Mouse (Mus musculus) heart, embryonic 11.5 days (tissue): ENCODE measurements around the gene Fam155a. TPM values are rescaled to one million over a fixed set of nuclear protein-coding genes. Genes with fewer than 3 reads are reported as not detected.

Source experiments
- ATAC-seq: fragments of 200-750 bp; cut with Nextera tagmentation; replicated peaks from 2 replicates; pipeline ENCODE4 v1.8.0; 2017; ENCODE audit warnings: moderate library complexity; ENCODE audit not compliant: insufficient number of reproducible peaks, low FRiP score, low TSS enrichment
- H3K27ac ChIP-seq: fragments of 300-500 bp; sonication (generic); 2 replicates; pipeline ENCODE4 v1.5.1; 2014; ENCODE audit warnings: mild to moderate bottlenecking, low read depth, low read length
- H3K27me3 ChIP-seq: fragments of 300-500 bp; sonication (generic); 2 replicates; pipeline ENCODE4 v1.6.1; 2014; ENCODE audit warnings: mild to moderate bottlenecking, low read length, mixed read lengths; ENCODE audit not compliant: control insufficient read depth, insufficient read depth
- H3K36me3 ChIP-seq: fragments of 300-500 bp; sonication (generic); 2 replicates; pipeline ENCODE4 v1.6.1; 2014; ENCODE audit warnings: mild to moderate bottlenecking, low read length, moderate library complexity, mixed read lengths; ENCODE audit not compliant: control insufficient read depth, insufficient read depth
- H3K4me1 ChIP-seq: fragments of 300-500 bp; sonication (generic); 2 replicates; pipeline ENCODE4 v1.6.1; 2014; ENCODE audit warnings: low read length; ENCODE audit not compliant: control insufficient read depth, insufficient read depth
- H3K4me2 ChIP-seq: fragments of 300-500 bp; sonication (generic); 2 replicates; pipeline ENCODE4 v1.6.1; 2014; ENCODE audit warnings: mild to moderate bottlenecking, moderate library complexity
- H3K4me3 ChIP-seq: fragments of 300-500 bp; sonication (generic); 2 replicates; pipeline ENCODE4 v1.5.1; 2014; ENCODE audit warnings: low read depth, low read length
- H3K9ac ChIP-seq: fragments of 300-500 bp; sonication (generic); 2 replicates; pipeline ENCODE4 v1.6.1; 2014; ENCODE audit warnings: mild to moderate bottlenecking, low read depth, low read length, moderate library complexity
- H3K9me3 ChIP-seq: fragments of 300-500 bp; sonication (generic); replicated peaks from 2 replicates; pipeline ENCODE4 v1.6.1; 2016; ENCODE audit warnings: low read length; ENCODE audit not compliant: control insufficient read depth
- WGBS: fragments of 180-500 bp; shearing (Covaris S2); extraction: QIAGEN DNeasy Blood & Tissue Kit; methylation state at CpG from one replicate; pipeline ENCODE4 v1.1.7; 2014; ENCODE audit not compliant: insufficient replicate concordance; 5-methylcytosine and 5-hydroxymethylcytosine counted together
- polyA plus RNA-seq: library from polyadenylated mRNA; unstranded; fragments of >200 nt; fragmentation: Nextera tagmentation; extraction: Ambion mirVana; gene quantifications from 2 replicates; pipeline ENCODE4 v1.2.1, GENCODE M21; 2014

Fam155a gene
- polyA plus RNA-seq, 1 experiment from 2014 or later: 0.59 TPM

- Histone ChIP-seq H3K9me3 (no peaks in the 10 kb centered on the region), H3K4me2 (no peak overlapping the region), H3K4me1 (no peaks in the 10 kb centered on the region), H3K9ac (no peak overlapping the region), H3K4me3 (no peak overlapping the region), H3K36me3 (no peaks in the 10 kb centered on the region), H3K27me3 (no peaks in the 10 kb centered on the region), H3K27ac (no peak overlapping the region)
- WGBS: 43% methylated on average over 1 of the region's 1 CpGs
- no peak for ATAC-seq
Measured at GRCm38 (mm10) chr8:9653643-9654042, 117.3 kb downstream of the Fam155a start.

- ATAC-seq: no peak
- no peaks in the 10 kb centered on the region for H3K4me1 ChIP-seq
- WGBS: 78% methylated on average over 2 of the region's 2 CpGs
- no peaks in the 10 kb centered on the region for H3K9me3 ChIP-seq
- no peak overlapping the region for H3K4me2 ChIP-seq
- no peaks in the 10 kb centered on the region for H3K36me3 ChIP-seq
- H3K27ac ChIP-seq: no peak overlapping the region
- no peak overlapping the region for H3K4me3 ChIP-seq
- no peak overlapping the region for H3K9ac ChIP-seq
- no peaks in the 10 kb centered on the region for H3K27me3 ChIP-seq
Measured at GRCm38 (mm10) chr8:9638162-9638561, 132.8 kb downstream of the Fam155a start.

- ATAC-seq: no peak
- WGBS: 65% methylated on average over 5 of the region's 5 CpGs
- H3K4me3 ChIP-seq: no peak overlapping the region
Measured at GRCm38 (mm10) chr8:9635240-9635639, 135.7 kb downstream of the Fam155a start.

GRCm38 (mm10) chr8:9607086-9607701 lies 163.8 kb downstream of the Fam155a start:
- no peaks in the 10 kb centered on the region for H3K4me1 ChIP-seq
- no peak overlapping the region for H3K4me3 ChIP-seq
- H3K27ac ChIP-seq: no peak overlapping the region
- no peaks in the 10 kb centered on the region for H3K36me3 ChIP-seq
- H3K9me3 ChIP-seq: no peaks in the 10 kb centered on the region
- ATAC-seq: no peak
- WGBS: 66% methylated on average over 6 of the region's 6 CpGs
- no peaks in the 10 kb centered on the region for H3K27me3 ChIP-seq
- H3K9ac ChIP-seq: no peak overlapping the region
- H3K4me2 ChIP-seq: no peak overlapping the region

More at GRCm38 (mm10) chr8:9635240-9635639, 135.7 kb downstream of the Fam155a start:
- no peaks in the 10 kb centered on the region for H3K9me3 ChIP-seq
- H3K27me3 ChIP-seq: no peaks in the 10 kb centered on the region
- H3K27ac ChIP-seq: no peak overlapping the region
- H3K9ac ChIP-seq: no peak overlapping the region
- no peaks in the 10 kb centered on the region for H3K36me3 ChIP-seq
- no peaks in the 10 kb centered on the region for H3K4me1 ChIP-seq
- H3K4me2 ChIP-seq: no peak overlapping the region

- no peaks in the 10 kb centered on the region for H3K4me1 ChIP-seq
- WGBS: 70% methylated on average over 3 of the region's 3 CpGs
Measured at GRCm38 (mm10) chr8:9596003-9596402, 175.0 kb downstream of the Fam155a start.

DNA sequence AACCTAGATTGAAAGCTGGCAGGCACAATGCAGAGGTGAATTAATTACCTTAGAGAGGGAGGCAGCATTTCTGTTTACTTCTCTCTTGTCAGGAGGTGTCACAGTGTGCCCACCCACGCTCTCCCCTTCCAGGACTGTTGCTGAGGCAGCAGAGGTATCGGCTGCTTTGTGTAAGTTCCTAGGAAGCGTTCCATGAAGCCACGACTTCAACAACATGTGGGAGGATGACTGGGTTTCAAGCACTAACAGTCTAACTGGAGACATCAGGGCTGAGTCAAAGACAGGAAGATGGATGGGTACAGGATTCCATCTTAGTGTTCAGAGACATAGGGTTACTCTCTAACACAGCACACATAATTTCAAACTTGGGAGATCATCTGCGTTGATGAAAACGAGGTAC lies 189.1 kb downstream of the Fam155a start:
- no peak for ATAC-seq
- WGBS: 50% methylated on average over 6 of the region's 6 CpGs
- Histone ChIP-seq H3K4me2 (no peak overlapping the region), H3K27me3 (no peaks in the 10 kb centered on the region), H3K27ac (no peak overlapping the region), H3K36me3 (no peaks in the 10 kb centered on the region), H3K9me3 (no peaks in the 10 kb centered on the region), H3K4me3 (no peak overlapping the region), H3K4me1 (no peaks in the 10 kb centered on the region), H3K9ac (no peak overlapping the region)

More at GRCm38 (mm10) chr8:9596003-9596402, 175.0 kb downstream of the Fam155a start:
- Histone ChIP-seq H3K27ac (no peak overlapping the region), H3K9me3 (no peaks in the 10 kb centered on the region), H3K4me2 (no peak overlapping the region), H3K27me3 (no peaks in the 10 kb centered on the region), H3K36me3 (no peaks in the 10 kb centered on the region), H3K4me3 (no peak overlapping the region), H3K9ac (no peak overlapping the region)
- no peak for ATAC-seq

DNA sequence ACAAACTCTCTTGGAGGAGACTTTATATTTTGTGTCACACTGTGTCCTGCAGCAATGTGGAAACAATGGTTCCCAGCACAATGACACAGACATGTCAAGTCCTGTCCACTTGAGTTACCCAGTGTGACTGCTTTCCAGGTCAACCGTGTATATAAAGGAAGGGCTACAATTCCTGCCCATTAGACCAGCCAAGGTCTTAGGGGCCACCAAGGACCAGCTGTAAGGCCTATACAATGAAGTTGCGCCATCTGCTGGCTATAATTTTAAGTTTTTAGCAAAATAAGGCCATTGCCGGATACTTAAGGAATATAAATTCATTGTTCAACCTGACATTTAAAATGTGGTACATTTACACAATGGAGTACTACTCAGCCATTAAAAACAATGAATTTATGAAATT lies 190.8 kb downstream of the Fam155a start:
- Histone ChIP-seq H3K36me3 (no peaks in the 10 kb centered on the region), H3K4me3 (no peak overlapping the region), H3K27ac (no peak overlapping the region), H3K9me3 (no peaks in the 10 kb centered on the region), H3K27me3 (no peaks in the 10 kb centered on the region), H3K9ac (no peak overlapping the region), H3K4me1 (no peaks in the 10 kb centered on the region), H3K4me2 (no peak overlapping the region)
- WGBS: 22% methylated on average over 3 of the region's 3 CpGs
- ATAC-seq: no peak

DNA sequence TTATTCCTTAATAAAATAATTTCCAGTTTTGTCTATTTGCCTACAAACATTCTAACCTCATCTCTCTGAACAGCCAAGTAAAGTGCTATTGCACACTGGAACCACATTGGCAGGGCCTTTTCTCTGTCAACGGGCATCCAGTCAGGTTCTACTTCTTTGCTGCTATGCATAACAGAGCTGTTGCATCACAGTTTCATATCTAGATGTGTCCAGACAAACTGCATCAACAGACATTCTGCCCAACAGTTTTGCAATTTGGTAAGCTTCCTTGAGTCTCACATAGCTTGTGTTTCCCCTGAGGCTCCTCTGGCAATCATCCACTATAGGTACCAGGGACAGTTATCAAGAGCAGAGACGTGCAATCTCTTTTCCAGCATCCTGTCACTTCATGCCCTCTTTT lies 199.0 kb downstream of the Fam155a start:
- no peak for ATAC-seq
- Histone ChIP-seq H3K9ac (no peak overlapping the region), H3K4me1 (no peaks in the 10 kb centered on the region), H3K4me3 (no peak overlapping the region), H3K36me3 (no peaks in the 10 kb centered on the region), H3K4me2 (no peak overlapping the region), H3K9me3 (no peaks in the 10 kb centered on the region), H3K27me3 (no peaks in the 10 kb centered on the region), H3K27ac (no peak overlapping the region)
- 62% methylated on average over 2 of the region's 2 CpGs for WGBS

DNA sequence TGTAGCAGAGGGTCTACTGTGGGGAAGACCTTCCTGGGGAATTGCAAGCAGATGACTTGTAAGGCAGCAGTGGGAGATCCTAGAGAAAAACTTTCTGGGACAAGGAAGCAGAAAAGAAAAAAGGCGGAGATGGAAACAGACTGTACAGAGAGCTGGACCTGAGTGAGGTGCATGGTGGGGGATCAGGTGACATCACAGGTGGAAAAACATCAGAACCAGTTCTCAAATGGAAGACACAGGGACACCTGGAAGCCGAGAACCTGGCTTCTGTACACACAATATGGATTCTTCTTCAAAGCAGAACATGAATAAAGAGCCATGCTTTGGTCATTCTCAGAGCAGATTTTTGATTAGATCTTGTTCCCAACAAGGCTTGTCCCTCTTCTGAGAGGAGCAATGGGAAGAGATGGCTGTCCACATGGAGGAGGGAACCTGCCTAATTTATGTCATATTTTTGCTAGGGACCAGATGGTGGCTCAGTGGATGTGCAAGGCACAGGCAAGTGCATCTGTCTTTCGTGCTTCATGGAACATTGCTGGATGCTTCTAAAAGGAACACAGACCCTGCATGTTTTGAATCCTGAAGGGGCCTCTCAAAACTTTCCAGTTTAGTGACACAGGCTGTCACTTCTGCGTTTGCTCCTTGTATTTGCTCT lies 201.3 kb downstream of the Fam155a start:
- H3K4me3 ChIP-seq: no peak overlapping the region
- H3K36me3 ChIP-seq: no peaks in the 10 kb centered on the region
- no peaks in the 10 kb centered on the region for H3K27me3 ChIP-seq
- no peak overlapping the region for H3K4me2 ChIP-seq
- no peak overlapping the region for H3K27ac ChIP-seq
- no peak for ATAC-seq
- 73% methylated on average over 4 of the region's 4 CpGs for WGBS
- no peak overlapping the region for H3K9ac ChIP-seq
- H3K4me1 ChIP-seq: no peaks in the 10 kb centered on the region
- H3K9me3 ChIP-seq: no peaks in the 10 kb centered on the region
